Mouse (Mus musculus) C2C12 (cell line): Measurements from ENCODE around the gene Yars.

Experiments
- CTCF ChIP-seq: IDR thresholded peaks from one replicate; pipeline ENCODE4 v1.5.1; 2011; ENCODE audit not compliant: control insufficient read depth, insufficient read depth, insufficient read length
- MYOD1 ChIP-seq: IDR thresholded peaks from one replicate; pipeline ENCODE4 v1.6.1; 2011; ENCODE audit warnings: low read depth; ENCODE audit not compliant: control insufficient read depth, insufficient read length

DNA sequence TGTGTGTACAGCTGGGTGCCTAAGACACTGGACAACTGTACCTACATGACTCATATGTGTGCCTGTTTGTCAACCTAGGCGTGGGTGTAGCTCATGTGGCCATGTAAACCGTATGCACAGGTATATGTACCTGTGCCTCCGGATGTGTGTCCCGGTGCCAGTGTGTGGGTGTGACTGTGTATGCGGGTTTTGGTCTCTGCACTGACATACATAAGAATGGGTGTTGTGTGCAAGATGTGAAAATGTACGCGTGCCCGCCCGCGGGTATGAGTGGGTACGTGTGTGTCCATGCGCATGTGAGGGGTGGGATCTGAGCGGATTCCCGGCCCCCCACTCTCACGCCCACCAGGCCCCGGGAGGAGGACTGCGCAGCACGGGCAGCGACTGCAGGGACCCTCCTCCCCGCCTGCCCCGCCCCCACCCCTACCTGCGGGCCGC is 49.0 kb downstream of the Yars start:
- no peak for TF ChIP-seq MYOD1
- TF ChIP-seq CTCF, result no peak
